Mouse (Mus musculus) heart, embryonic 13.5 days (tissue): ENCODE data around the gene Bckdha. TPM values are rescaled to one million over a fixed set of nuclear protein-coding genes. Genes with fewer than 3 reads are reported as not detected.

Source experiments
- ATAC-seq: fragments of 200-750 bp; cut with Nextera tagmentation; 2 replicates; pipeline ENCODE4 v1.8.0; 2017; ENCODE audit warnings: moderate TSS enrichment; ENCODE audit not compliant: insufficient number of reproducible peaks, low FRiP score, low TSS enrichment; ENCODE audit errors: extremely low read depth
- H3K27ac ChIP-seq: fragments of 300-500 bp; sonication (generic); replicated peaks from 2 replicates; pipeline ENCODE4 v1.5.1; 2015; ENCODE audit warnings: moderate library complexity, mild to moderate bottlenecking, inconsistent platforms
- H3K27me3 ChIP-seq: fragments of 300-500 bp; sonication (generic); replicated peaks from 2 replicates; pipeline ENCODE4 v1.6.1; 2015; ENCODE audit warnings: mild to moderate bottlenecking, inconsistent platforms
- H3K36me3 ChIP-seq: fragments of 300-500 bp; sonication (generic); 2 replicates; pipeline ENCODE4 v1.6.1; 2015; ENCODE audit warnings: mild to moderate bottlenecking, inconsistent platforms
- H3K4me1 ChIP-seq: fragments of 300-500 bp; sonication (generic); 2 replicates; pipeline ENCODE4 v1.6.1; 2015; ENCODE audit warnings: inconsistent platforms
- H3K4me2 ChIP-seq: fragments of 300-500 bp; sonication (generic); 2 replicates; pipeline ENCODE4 v1.6.1; 2015; ENCODE audit warnings: inconsistent platforms, mild to moderate bottlenecking, moderate library complexity
- H3K4me3 ChIP-seq: fragments of 300-500 bp; sonication (generic); 2 replicates; pipeline ENCODE4 v1.5.1; 2015; ENCODE audit warnings: moderate library complexity, mild to moderate bottlenecking, inconsistent platforms
- H3K9ac ChIP-seq: fragments of 300-500 bp; sonication (generic); 2 replicates; pipeline ENCODE4 v1.6.1; 2015; ENCODE audit warnings: inconsistent platforms, mild to moderate bottlenecking, moderate library complexity
- H3K9me3 ChIP-seq: fragments of 300-500 bp; sonication (generic); 2 replicates; pipeline ENCODE4 v1.6.1; 2016; ENCODE audit warnings: inconsistent platforms
- WGBS: fragments of 180-500 bp; shearing (Covaris S2); methylation state at CpG from one replicate; pipeline ENCODE4 v1.1.7; 2015; ENCODE audit warnings: mixed read lengths; 5-methylcytosine and 5-hydroxymethylcytosine counted together
- polyA plus RNA-seq: library from polyadenylated mRNA; unstranded; fragments of >200 nt; fragmentation: Nextera tagmentation; extraction: Ambion mirVana; gene quantifications from 2 replicates; pipeline ENCODE4 v1.2.1, GENCODE M21; 2015

Bckdha gene
- polyA plus RNA-seq, 1 experiment from 2014 or later: 56.9 TPM

GRCm38 (mm10) chr7:25690051-25690450 lies 31.3 kb upstream of the Bckdha start:
- Histone ChIP-seq H3K4me2 (peak overlapping the region; percentile 88), H3K27me3 (peaks cover 29% of the 10 kb centered on the region), H3K27ac (peak overlapping the region; percentile 87), H3K9me3 (no peaks in the 10 kb centered on the region), H3K9ac (peak overlapping the region; percentile 88), H3K4me1 (peaks cover 34% of the 10 kb centered on the region), H3K36me3 (peaks cover 31% of the 10 kb centered on the region), H3K4me3 (peak overlapping the region; percentile 67)
- 38% methylated on average over 5 of the region's 5 CpGs for WGBS
- no peak for ATAC-seq

DNA sequence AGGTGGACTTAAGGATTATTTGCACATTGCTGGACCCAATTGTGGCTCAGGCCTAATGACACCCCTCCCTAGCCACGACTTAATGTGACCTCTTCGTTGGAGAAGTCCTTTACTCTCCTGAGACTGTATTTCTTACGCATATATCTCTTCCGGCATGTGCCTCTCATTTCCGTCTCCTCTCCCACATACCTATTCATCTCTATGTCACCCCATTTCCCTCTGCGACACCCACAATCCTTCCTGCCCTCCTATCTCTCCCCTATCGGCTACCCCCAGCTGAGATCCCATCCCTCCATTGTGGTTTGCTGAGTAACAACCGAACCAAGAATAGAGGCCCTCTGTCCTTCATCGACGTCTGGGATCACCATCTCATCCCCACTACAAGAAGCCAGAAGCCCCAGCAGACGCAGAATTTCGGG lies 30.8 kb upstream of the Bckdha start:
- peaks cover 34% of the 10 kb centered on the region for H3K4me1 ChIP-seq
- H3K27me3 ChIP-seq: peaks cover 29% of the 10 kb centered on the region
- WGBS: 6% methylated on average over 12 of the region's 12 CpGs
- peak overlapping the region; percentile 88 for H3K9ac ChIP-seq
- H3K27ac ChIP-seq: peak overlapping the region; percentile 87
- peaks cover 27% of the 10 kb centered on the region for H3K36me3 ChIP-seq
- H3K4me3 ChIP-seq: peak overlapping the region; percentile 67
- 0 out of 2 replicates have a peak, but pooled peaks have one; percentile 0 for ATAC-seq
- H3K4me2 ChIP-seq: peak overlapping the region; percentile 88
- H3K9me3 ChIP-seq: no peaks in the 10 kb centered on the region

DNA sequence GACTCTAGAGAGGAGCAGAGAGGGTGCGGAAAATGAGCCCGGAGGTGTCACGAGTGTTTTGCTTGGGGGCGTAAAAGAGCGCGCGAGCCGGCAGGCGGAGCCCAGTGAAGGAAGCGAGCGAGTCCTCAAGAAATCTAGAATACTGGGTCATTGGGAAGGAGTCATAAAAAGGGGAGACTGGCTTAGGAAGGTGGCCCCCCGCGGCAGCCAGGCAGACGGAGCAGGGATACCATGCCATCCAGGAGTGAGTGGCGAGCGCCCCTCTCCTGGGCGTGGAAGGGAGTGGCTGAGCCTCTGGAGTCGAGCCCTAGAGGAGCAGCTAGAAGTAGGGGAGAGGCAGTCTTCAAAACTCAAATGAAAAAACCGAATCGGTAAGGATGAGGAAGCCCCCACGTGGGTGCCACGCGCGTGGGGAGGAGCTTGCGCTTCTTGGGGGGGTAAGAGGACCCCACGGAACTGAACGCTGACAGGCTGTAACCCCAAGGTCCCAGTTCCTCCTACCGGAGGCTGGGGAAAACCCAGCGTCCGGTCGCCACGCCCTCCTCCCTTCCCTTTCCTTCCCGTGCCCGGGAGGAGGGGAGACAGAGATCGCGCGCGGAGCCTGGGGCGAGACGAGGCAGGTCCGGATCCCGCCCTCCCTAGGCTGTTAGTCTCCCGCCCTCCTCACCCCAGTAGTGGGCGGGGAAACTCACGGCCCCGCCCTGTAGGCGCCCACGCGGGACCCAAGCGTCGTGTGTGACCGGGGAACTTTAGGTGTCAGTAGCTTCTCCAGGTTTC lies 30.2 kb upstream of the Bckdha start:
- peak overlapping the region; percentile 87 for H3K27ac ChIP-seq
- no peaks in the 10 kb centered on the region for H3K9me3 ChIP-seq
- ATAC-seq: peak; percentile 62
- peaks cover 24% of the 10 kb centered on the region for H3K36me3 ChIP-seq
- peaks cover 29% of the 10 kb centered on the region for H3K27me3 ChIP-seq
- peaks cover 34% of the 10 kb centered on the region for H3K4me1 ChIP-seq
- peak overlapping the region; percentile 88 for H3K9ac ChIP-seq
- peak overlapping the region; percentile 88 for H3K4me2 ChIP-seq
- WGBS: under 1% methylated on average over 51 of the region's 52 CpGs
- H3K4me3 ChIP-seq: peak overlapping the region; percentile 67

GRCm38 (mm10) chr7:25687811-25688401 lies 29.1 kb upstream of the Bckdha start:
- peaks cover 22% of the 10 kb centered on the region for H3K36me3 ChIP-seq
- no peaks in the 10 kb centered on the region for H3K9me3 ChIP-seq
- H3K4me3 ChIP-seq: peak overlapping the region; percentile 67
- peak overlapping the region; percentile 88 for H3K9ac ChIP-seq
- peaks cover 44% of the 10 kb centered on the region for H3K4me1 ChIP-seq
- ATAC-seq: no peak; the same call in 1 of the 2 replicates
- peak overlapping the region; percentile 87 for H3K27ac ChIP-seq
- 1% methylated on average over 47 of the region's 47 CpGs for WGBS
- H3K27me3 ChIP-seq: peaks cover 29% of the 10 kb centered on the region
- peak overlapping the region; percentile 88 for H3K4me2 ChIP-seq

GRCm38 (mm10) chr7:25686680-25687531 lies 28.1 kb upstream of the Bckdha start, which contains the start of gene Tgfb1:
TSS of gene Tgfb1 (plus strand) at chr7:25687002.
- peaks cover 29% of the 10 kb centered on the region for H3K27me3 ChIP-seq
- peak within 1 kb of the TSS; percentile 67 for H3K4me3 ChIP-seq
- H3K36me3 ChIP-seq: peaks cover 15% of the 10 kb centered on the region
- H3K4me1 ChIP-seq: peaks cover 45% of the 10 kb centered on the region
- H3K9ac ChIP-seq: peak within 1 kb of the TSS; percentile 88
- peak within 1 kb of the TSS; percentile 87 for H3K27ac ChIP-seq
- H3K9me3 ChIP-seq: no peaks in the 10 kb centered on the region
- ATAC-seq: peak; percentile 39
- H3K4me2 ChIP-seq: peak within 1 kb of the TSS; percentile 88
- 1% methylated on average over 54 of the region's 69 CpGs for WGBS

DNA sequence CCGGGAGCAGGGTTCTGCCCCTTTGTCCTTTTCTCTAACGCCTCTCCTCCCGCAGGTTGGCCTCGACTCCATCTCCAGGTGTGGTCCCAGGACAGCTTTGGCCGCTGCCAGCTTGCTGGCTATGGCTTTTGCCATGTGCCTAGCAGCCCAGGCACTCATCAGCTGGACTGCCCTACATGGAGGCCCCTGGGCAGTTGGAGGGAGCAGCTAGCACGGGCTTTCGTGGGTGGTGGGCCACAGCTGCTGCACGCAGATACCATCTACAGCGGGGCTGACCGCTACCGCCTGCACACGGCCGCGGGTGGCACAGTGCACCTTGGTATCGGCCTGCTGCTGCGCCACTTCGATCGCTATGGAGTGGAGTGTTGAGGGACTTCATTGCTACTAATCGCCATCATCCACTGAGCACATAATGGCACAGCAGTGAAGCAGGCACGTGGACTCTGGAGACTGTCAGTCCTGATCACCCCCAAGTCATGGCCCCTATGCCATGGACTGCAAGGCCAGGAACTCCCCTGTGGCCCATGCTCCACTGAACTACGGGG lies 27.2 kb upstream of the Bckdha start:
- peak overlapping the region; percentile 88 for H3K9ac ChIP-seq
- 63% methylated on average over 21 of the region's 21 CpGs for WGBS
- peak overlapping the region; percentile 67 for H3K4me3 ChIP-seq
- H3K27ac ChIP-seq: peak overlapping the region; percentile 87; the same call in 1 of the 2 replicates
- peaks cover 12% of the 10 kb centered on the region; the same call in 1 of the 2 replicates for H3K36me3 ChIP-seq
- peaks cover 54% of the 10 kb centered on the region for H3K4me1 ChIP-seq
- H3K9me3 ChIP-seq: no peaks in the 10 kb centered on the region
- peak overlapping the region; percentile 88 for H3K4me2 ChIP-seq
- H3K27me3 ChIP-seq: peaks cover 27% of the 10 kb centered on the region
- ATAC-seq: no peak

GRCm38 (mm10) chr7:25684659-25685058 lies 25.9 kb upstream of the Bckdha start:
- H3K4me1 ChIP-seq: peaks cover 57% of the 10 kb centered on the region
- WGBS: 79% methylated on average over 6 of the region's 6 CpGs
- H3K4me2 ChIP-seq: no peak overlapping the region

GRCm38 (mm10) chr7:25683474-25684180 lies 24.8 kb upstream of the Bckdha start:
- H3K4me1 ChIP-seq: peaks cover 49% of the 10 kb centered on the region
- 37% methylated on average over 7 of the region's 7 CpGs for WGBS
- ATAC-seq: no peak

More at GRCm38 (mm10) chr7:25684659-25685058, 25.9 kb upstream of the Bckdha start:
- no peaks in the 10 kb centered on the region for H3K9me3 ChIP-seq
- no peak for ATAC-seq
- peaks cover 16% of the 10 kb centered on the region for H3K27me3 ChIP-seq
- H3K4me3 ChIP-seq: no peak overlapping the region
- H3K27ac ChIP-seq: no peak overlapping the region
- H3K9ac ChIP-seq: no peak overlapping the region
- peaks cover 12% of the 10 kb centered on the region; the same call in 1 of the 2 replicates for H3K36me3 ChIP-seq

DNA sequence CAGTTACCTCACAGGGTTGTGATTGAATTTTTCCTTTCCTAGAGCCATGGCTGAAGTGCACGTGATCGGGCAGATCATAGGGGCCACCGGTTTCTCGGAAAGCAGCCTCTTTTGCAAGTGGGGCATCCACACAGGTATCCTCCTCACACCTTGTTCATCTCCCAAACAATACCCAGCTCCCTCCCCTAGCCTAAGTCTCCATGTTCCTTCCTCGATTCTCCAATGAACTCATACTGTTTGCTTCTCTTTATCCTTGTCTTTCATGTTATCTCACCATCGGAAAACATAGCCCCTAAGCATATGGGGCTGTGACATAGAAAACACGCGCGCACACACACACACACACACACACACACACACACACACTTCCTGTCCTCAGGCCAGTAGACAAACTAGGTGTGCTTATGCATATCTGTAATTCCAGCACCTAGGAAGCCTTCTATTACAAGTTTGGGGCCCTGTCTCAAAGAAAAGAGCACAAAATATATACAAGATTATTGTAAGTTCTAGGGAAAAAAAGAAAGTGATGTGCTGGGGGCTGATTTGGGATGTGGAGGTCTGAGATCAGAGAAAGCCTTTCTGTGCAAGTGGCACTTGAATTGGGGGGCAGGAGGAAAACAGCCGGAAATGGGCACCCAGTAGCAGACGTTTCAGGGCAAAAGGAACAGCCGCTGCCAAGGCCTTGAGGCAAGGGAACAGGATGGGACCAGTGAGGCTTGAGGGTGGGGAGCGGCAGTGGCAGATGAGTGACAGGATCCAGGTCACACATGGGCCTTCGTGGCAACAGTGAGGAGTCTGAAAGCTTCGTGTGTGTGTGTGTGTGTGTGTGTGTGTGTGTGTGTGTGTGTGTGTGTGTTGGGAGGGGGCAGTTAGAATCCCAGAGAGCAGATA lies 22.8 kb upstream of the Bckdha start:
- peak overlapping the region; percentile 93 for H3K27ac ChIP-seq
- peak overlapping the region; percentile 44; the same call in 1 of the 2 replicates for H3K9ac ChIP-seq
- no peak for ATAC-seq

More at GRCm38 (mm10) chr7:25683474-25684180, 24.8 kb upstream of the Bckdha start:
- Histone ChIP-seq H3K4me3 (no peak overlapping the region), H3K36me3 (peaks cover 12% of the 10 kb centered on the region; the same call in 1 of the 2 replicates), H3K4me2 (no peak overlapping the region), H3K9ac (no peak overlapping the region), H3K27me3 (peaks cover 22% of the 10 kb centered on the region), H3K27ac (0 out of 2 replicates have a peak overlapping the region, but pooled peaks have one; percentile 15), H3K9me3 (no peaks in the 10 kb centered on the region)

More for the DNA sequence above, 22.8 kb upstream of the Bckdha start:
- Histone ChIP-seq H3K4me1 (peaks cover 36% of the 10 kb centered on the region), H3K9me3 (no peaks in the 10 kb centered on the region), H3K27me3 (peaks cover 28% of the 10 kb centered on the region), H3K4me2 (peak overlapping the region; percentile 72), H3K4me3 (peak overlapping the region; percentile 71), H3K36me3 (peaks cover 12% of the 10 kb centered on the region; the same call in 1 of the 2 replicates)
- WGBS: 54% methylated on average over 15 of the region's 15 CpGs
